Mouse (Mus musculus) heart, embryonic 16.5 days (tissue): ENCODE results near the gene Hacd2. TPM values are rescaled to one million over a fixed set of nuclear protein-coding genes. Genes with fewer than 3 reads are reported as not detected.
A peak's percentile ranks its signal among the peaks of the same experiment; 100 is the strongest.

Experiments
- ATAC-seq: fragments of 200-750 bp; cut with Nextera tagmentation; replicated peaks from 2 replicates; pipeline ENCODE4 v1.8.0; 2017; ENCODE audit warnings: moderate number of reproducible peaks; ENCODE audit not compliant: insufficient read depth, low FRiP score; ENCODE audit errors: extremely low read depth
- H3K27ac ChIP-seq: fragments of 300-500 bp; sonication (generic); 2 replicates; pipeline ENCODE4 v1.5.1; 2014; ENCODE audit warnings: mild to moderate bottlenecking, low read length, control low read depth, moderate library complexity
- H3K27me3 ChIP-seq: fragments of 300-500 bp; sonication (generic); 2 replicates; pipeline ENCODE4 v1.6.1; 2014; ENCODE audit warnings: low read length, mixed read lengths; ENCODE audit not compliant: control insufficient read depth, insufficient read depth
- H3K36me3 ChIP-seq: fragments of 300-500 bp; sonication (generic); 2 replicates; pipeline ENCODE4 v1.6.1; 2014; ENCODE audit not compliant: control insufficient read depth, insufficient read depth
- H3K4me1 ChIP-seq: fragments of 300-500 bp; sonication (generic); 2 replicates; pipeline ENCODE4 v1.6.1; 2014; ENCODE audit warnings: low read length, mixed read lengths; ENCODE audit not compliant: control insufficient read depth, insufficient read depth
- H3K4me2 ChIP-seq: fragments of 300-500 bp; sonication (generic); 2 replicates; pipeline ENCODE4 v1.6.1; 2014; ENCODE audit warnings: low read depth, mild to moderate bottlenecking, control low read depth, low read length
- H3K4me3 ChIP-seq: fragments of 300-500 bp; sonication (generic); 2 replicates; pipeline ENCODE4 v1.5.1; 2014; ENCODE audit warnings: mild to moderate bottlenecking, control low read depth, low read length
- H3K9ac ChIP-seq: fragments of 300-500 bp; sonication (generic); 2 replicates; pipeline ENCODE4 v1.6.1; 2014; ENCODE audit warnings: low read length, control low read depth
- H3K9me3 ChIP-seq: fragments of 300-500 bp; sonication (generic); replicated peaks from 2 replicates; pipeline ENCODE4 v1.6.1; 2016; ENCODE audit warnings: low read length; ENCODE audit not compliant: control insufficient read depth
- WGBS: fragments of 180-500 bp; shearing (Covaris S2); extraction: QIAGEN DNeasy Blood & Tissue Kit; methylation state at CpG from one replicate; pipeline ENCODE4 v1.1.7; 2014; 5-methylcytosine and 5-hydroxymethylcytosine counted together
- polyA plus RNA-seq: library from polyadenylated mRNA; unstranded; fragments of >200 nt; fragmentation: Nextera tagmentation; extraction: Ambion mirVana; gene quantifications from 2 replicates; pipeline ENCODE4 v1.2.1, GENCODE M21; 2015

Hacd2 gene
- polyA plus RNA-seq, 1 experiment from 2014 or later = 61.5 TPM

DNA sequence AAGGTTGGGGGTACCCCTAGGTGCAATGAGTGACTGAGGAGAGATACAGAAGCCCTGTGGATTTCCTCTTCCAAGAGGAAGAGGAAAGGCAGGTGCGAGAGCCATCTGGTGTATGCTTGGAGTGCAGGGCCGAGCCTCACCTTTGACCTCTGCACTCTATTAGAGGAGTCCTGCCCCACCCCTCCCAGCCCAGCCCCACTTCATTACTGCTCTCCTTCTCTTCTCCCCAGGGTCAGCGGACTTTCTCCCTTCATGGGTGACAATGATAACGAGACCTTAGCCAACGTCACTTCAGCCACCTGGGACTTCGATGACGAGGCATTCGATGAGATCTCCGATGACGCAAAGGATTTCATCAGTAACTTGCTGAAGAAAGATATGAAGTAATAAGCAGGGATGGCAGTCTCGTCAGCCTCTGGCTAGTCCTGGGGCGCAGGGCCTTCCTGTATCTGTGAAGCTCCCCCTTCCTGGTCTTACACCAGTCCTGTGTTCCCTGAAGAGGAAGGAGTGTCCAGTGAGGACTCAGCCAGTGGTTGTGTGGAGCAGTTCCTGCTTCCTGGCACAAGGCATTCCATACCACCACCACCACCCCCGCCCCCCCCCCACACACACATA lies 35.9 kb upstream of the Hacd2 start:
- H3K4me3 ChIP-seq = no peak overlapping the region
- no peak overlapping the region for H3K9ac ChIP-seq
- H3K27me3 ChIP-seq = no peaks in the 10 kb centered on the region
- no peak for ATAC-seq
- 94% methylated on average over 13 of the region's 13 CpGs for WGBS
- no peak overlapping the region for H3K4me2 ChIP-seq
- H3K27ac ChIP-seq = no peak overlapping the region
- H3K9me3 ChIP-seq = no peaks in the 10 kb centered on the region
- peaks cover 14% of the 10 kb centered on the region for H3K4me1 ChIP-seq
- H3K36me3 ChIP-seq = no peaks in the 10 kb centered on the region

DNA sequence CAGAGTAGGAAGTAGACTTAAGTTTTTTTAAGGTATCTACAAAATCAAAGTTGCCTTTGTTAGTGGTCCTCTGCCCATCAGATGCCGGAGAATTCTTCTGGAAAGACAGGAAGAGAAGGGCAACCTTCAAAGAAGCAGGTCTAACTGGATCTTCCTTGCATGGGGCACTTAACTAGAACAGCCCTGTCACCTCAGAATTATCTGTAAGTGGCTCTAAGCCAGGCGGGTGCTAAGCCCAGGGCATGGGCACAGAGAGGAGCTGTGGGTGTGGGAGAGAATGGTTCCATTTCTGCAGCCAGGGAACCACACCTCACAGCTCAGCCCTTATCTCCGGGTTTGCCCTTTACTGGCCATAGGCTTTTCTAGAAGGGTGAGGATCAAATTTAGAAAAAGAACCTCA lies 30.9 kb upstream of the Hacd2 start:
- no peak for ATAC-seq
- WGBS = 57% methylated on average over 3 of the region's 3 CpGs
- no peak overlapping the region for H3K4me3 ChIP-seq
- H3K27ac ChIP-seq = no peak overlapping the region
- peaks cover 6% of the 10 kb centered on the region for H3K4me1 ChIP-seq
- H3K9me3 ChIP-seq = no peaks in the 10 kb centered on the region
- no peaks in the 10 kb centered on the region for H3K36me3 ChIP-seq
- no peak overlapping the region for H3K4me2 ChIP-seq
- H3K9ac ChIP-seq = no peak overlapping the region
- no peaks in the 10 kb centered on the region for H3K27me3 ChIP-seq

DNA sequence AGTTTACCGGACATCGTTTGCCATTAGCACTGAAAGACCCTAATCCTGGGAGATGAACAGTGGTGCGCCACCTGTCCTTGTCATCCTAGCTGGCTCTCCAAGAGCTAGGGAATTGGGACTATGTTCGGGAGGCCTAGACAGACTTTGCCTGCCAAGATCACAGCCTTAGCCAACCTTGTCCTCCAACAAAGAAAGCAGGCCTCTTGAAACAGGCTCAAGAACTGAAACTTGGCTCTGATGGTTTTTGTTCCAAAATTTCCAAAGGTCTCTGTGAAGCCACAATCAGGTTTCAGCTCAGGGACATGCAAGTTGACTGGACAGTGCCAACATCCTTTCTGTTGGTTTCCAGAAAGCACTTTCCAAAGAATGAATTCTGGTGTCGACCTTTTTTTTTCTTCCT lies 29.4 kb upstream of the Hacd2 start:
- no peaks in the 10 kb centered on the region for H3K27me3 ChIP-seq
- no peaks in the 10 kb centered on the region for H3K9me3 ChIP-seq
- H3K27ac ChIP-seq = no peak overlapping the region
- H3K36me3 ChIP-seq = no peaks in the 10 kb centered on the region
- no peak for ATAC-seq
- H3K4me3 ChIP-seq = no peak overlapping the region
- no peak overlapping the region for H3K4me2 ChIP-seq
- 83% methylated on average over 5 of the region's 5 CpGs for WGBS
- H3K4me1 ChIP-seq = peaks cover 13% of the 10 kb centered on the region
- H3K9ac ChIP-seq = no peak overlapping the region

DNA sequence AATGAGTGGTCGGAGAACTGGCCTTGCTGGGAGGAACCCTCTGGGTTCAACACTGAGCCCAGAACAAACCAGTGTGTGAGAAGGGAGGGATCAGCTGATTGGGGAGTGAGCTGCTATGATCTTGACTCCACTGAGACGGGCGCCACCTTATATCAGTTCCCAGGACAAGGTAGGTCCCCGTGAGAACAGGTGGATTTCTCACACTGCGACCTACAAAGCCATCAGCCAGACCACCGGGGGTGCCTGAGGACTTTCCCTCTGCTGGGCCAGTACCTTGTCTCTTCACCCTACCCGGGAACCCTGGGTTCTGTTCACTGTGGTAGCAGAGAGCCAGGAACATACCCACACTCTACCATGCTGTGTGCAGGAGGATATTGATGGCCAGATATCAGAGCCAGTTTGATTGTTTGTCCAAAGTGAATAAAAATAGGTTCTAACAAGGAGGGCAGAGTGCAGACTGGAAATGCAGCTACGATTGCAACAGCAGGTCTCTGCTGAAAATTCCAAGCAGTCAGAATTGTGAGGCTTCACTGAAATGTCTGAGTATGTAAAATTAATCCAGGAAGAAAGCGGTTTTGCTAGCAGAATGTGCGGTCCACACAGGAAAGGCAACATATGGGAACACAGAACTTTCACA lies 28.4 kb upstream of the Hacd2 start:
- no peak overlapping the region for H3K4me2 ChIP-seq
- no peaks in the 10 kb centered on the region for H3K36me3 ChIP-seq
- no peak for ATAC-seq
- H3K27ac ChIP-seq = no peak overlapping the region
- H3K4me1 ChIP-seq = peaks cover 13% of the 10 kb centered on the region
- H3K9me3 ChIP-seq = no peaks in the 10 kb centered on the region
- no peaks in the 10 kb centered on the region for H3K27me3 ChIP-seq
- no peak overlapping the region for H3K9ac ChIP-seq
- 79% methylated on average over 10 of the region's 10 CpGs for WGBS
- H3K4me3 ChIP-seq = no peak overlapping the region

DNA sequence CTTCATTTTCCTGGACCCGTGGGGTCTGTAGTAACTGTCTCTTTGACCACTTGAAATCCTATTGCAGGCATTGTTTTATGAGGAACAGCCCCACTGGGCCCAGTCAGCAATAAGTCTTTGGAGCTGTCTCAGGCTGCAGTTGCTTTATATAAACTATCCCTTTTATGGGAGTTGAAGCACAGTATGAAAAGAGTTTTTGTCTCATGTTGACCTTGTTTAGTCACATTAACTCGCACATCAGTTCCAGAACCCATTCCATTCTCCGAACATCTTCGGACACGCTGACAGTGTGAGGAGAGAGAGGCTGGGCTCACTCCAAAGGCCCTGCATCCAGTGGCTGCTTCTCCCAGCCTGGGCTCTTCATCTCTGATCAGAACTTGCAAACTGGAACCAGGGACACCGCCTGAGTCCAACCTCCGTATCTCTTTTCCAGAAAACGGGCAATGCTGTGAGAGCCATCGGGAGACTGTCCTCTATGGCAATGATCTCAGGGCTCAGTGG lies 27.5 kb upstream of the Hacd2 start:
- H3K36me3 ChIP-seq = no peaks in the 10 kb centered on the region
- peaks cover 13% of the 10 kb centered on the region for H3K4me1 ChIP-seq
- ATAC-seq = no peak
- H3K4me3 ChIP-seq = no peak overlapping the region
- H3K27ac ChIP-seq = no peak overlapping the region
- H3K9ac ChIP-seq = no peak overlapping the region
- no peaks in the 10 kb centered on the region for H3K9me3 ChIP-seq
- 77% methylated on average over 9 of the region's 9 CpGs for WGBS
- no peak overlapping the region for H3K4me2 ChIP-seq
- no peaks in the 10 kb centered on the region for H3K27me3 ChIP-seq

DNA sequence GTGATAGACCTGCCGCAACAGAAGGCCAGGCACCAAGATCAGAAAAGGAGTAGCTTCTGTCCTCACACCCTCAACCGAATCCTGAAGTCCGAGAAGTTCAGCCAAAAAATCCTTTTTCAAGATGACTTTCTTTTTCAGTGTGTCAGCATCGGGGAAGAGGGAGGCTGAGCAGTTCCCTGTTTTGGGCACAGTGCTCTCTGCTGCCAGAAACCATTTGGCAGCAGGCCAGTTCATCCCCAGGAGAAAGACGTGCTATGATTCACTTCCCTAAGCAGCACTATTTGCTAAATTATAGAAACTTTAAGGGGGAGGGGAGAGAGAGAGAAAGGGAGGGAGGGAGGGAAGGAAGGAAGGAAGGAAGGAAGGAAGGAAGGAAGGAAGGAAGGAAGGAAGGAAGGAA lies 26.1 kb upstream of the Hacd2 start:
- no peaks in the 10 kb centered on the region for H3K36me3 ChIP-seq
- no peak overlapping the region for H3K4me3 ChIP-seq
- H3K9me3 ChIP-seq = no peaks in the 10 kb centered on the region
- WGBS = 25% methylated on average over 5 of the region's 5 CpGs
- peaks cover 13% of the 10 kb centered on the region for H3K4me1 ChIP-seq
- peak overlapping the region; percentile 43 for H3K27ac ChIP-seq
- no peaks in the 10 kb centered on the region for H3K27me3 ChIP-seq
- ATAC-seq = peak; percentile 79; the same call in 1 of the 2 replicates
- H3K4me2 ChIP-seq = peak overlapping the region; percentile 36; the same call in 1 of the 2 replicates
- no peak overlapping the region for H3K9ac ChIP-seq

DNA sequence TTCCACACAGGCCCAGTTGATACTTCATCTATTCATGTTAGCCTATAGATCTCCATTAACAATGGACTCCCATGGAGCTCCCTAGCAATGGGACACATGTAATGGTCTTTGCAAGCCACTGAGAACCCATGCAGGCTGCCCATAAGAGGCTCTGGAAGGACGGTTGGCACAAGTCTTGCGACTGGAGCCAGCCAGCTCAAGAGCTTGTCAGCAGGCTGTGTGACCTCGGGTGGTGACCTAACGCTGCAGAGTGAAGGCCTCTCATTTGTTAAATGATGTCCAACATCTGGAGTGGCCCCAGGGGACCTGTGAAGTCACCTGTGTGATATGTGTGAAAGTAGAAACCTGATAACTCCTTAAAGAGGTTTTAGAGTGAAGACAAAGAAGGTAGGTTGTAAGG lies 25.2 kb upstream of the Hacd2 start:
- WGBS = 46% methylated on average over 4 of the region's 4 CpGs
- Histone ChIP-seq H3K36me3 (no peaks in the 10 kb centered on the region), H3K27me3 (no peaks in the 10 kb centered on the region), H3K4me3 (no peak overlapping the region), H3K9ac (no peak overlapping the region), H3K9me3 (no peaks in the 10 kb centered on the region), H3K4me2 (no peak overlapping the region), H3K4me1 (peaks cover 13% of the 10 kb centered on the region), H3K27ac (no peak overlapping the region)
- ATAC-seq = no peak

DNA sequence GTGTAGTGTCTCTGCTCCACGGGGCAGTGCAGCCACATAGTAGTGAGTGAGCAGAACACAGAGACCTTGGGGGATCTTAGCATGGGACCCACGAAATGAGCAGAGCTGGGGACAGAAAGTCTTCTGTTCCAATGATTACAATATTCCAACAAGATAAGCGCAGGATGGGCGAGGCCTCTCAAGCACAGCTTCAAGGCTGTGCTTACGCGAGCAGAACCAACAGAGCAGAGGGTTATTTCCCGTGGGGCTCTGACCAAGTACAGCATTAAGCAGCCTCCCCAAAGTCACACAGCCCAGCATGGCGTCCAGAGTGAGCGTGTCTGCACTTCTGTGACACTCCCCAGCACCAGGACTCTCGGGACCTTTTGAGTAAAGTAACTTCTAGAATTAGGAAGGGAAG lies 24.7 kb upstream of the Hacd2 start:
- no peaks in the 10 kb centered on the region for H3K27me3 ChIP-seq
- no peaks in the 10 kb centered on the region for H3K36me3 ChIP-seq
- no peak overlapping the region for H3K4me3 ChIP-seq
- H3K9ac ChIP-seq = no peak overlapping the region
- 64% methylated on average over 10 of the region's 10 CpGs for WGBS
- H3K4me2 ChIP-seq = no peak overlapping the region
- no peaks in the 10 kb centered on the region for H3K9me3 ChIP-seq
- no peak for ATAC-seq
- H3K4me1 ChIP-seq = peaks cover 13% of the 10 kb centered on the region
- H3K27ac ChIP-seq = no peak overlapping the region

DNA sequence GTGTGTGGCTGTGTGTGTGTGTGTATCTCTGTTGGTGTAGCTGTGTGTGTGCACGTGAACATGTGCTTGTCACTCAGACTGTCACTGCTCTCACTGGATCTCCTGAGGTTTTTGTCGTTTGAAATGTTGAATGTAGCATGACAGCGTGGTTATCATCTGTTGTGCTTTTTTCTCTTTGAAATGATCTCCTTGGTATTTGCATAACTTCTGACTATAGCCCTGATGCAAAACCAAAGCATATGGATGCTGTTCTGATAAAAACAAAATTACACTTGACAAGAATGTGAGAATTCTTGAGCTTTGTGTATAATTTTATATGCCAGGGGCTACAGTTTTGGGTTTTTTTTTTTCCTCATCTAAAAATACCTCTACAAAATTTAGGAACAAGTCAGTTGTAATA lies 23.2 kb upstream of the Hacd2 start:
- no peak for ATAC-seq

More for the DNA sequence above, 23.2 kb upstream of the Hacd2 start:
- H3K4me1 ChIP-seq = peaks cover 13% of the 10 kb centered on the region
- H3K36me3 ChIP-seq = no peaks in the 10 kb centered on the region
- no peaks in the 10 kb centered on the region for H3K9me3 ChIP-seq
- no peak overlapping the region for H3K9ac ChIP-seq
- H3K27me3 ChIP-seq = no peaks in the 10 kb centered on the region
- WGBS = 67% methylated on average over 3 of the region's 3 CpGs
- no peak overlapping the region for H3K4me2 ChIP-seq
- no peak overlapping the region for H3K27ac ChIP-seq
- no peak overlapping the region for H3K4me3 ChIP-seq
